Mouse (Mus musculus) liver, embryonic 12.5 days (tissue): ENCODE measurements around the gene Mecom. TPM values are rescaled to one million over a fixed set of nuclear protein-coding genes. Genes with fewer than 3 reads are reported as not detected.

Experiments used
- ATAC-seq: fragments of 200-750 bp; cut with Nextera tagmentation; 2 replicates; pipeline ENCODE4 v1.8.0; 2017; ENCODE audit warnings: moderate number of reproducible peaks, mild to moderate bottlenecking, moderate library complexity
- H3K27ac ChIP-seq: fragments of 300-500 bp; sonication (generic); 2 replicates; pipeline ENCODE4 v1.5.1; 2016; ENCODE audit warnings: mild to moderate bottlenecking
- H3K27me3 ChIP-seq: fragments of 300-500 bp; sonication (generic); replicated peaks from 2 replicates; pipeline ENCODE4 v1.6.1; 2016; ENCODE audit warnings: mild to moderate bottlenecking, moderate library complexity
- H3K36me3 ChIP-seq: fragments of 300-500 bp; sonication (generic); 2 replicates; pipeline ENCODE4 v1.6.1; 2016; ENCODE audit warnings: mild to moderate bottlenecking, moderate library complexity
- H3K4me1 ChIP-seq: fragments of 300-500 bp; sonication (generic); 2 replicates; pipeline ENCODE4 v1.6.1; 2016
- H3K4me2 ChIP-seq: fragments of 300-500 bp; sonication (generic); 2 replicates; pipeline ENCODE4 v1.6.1; 2016; ENCODE audit warnings: mild to moderate bottlenecking, moderate library complexity
- H3K4me3 ChIP-seq: fragments of 300-500 bp; sonication (generic); 2 replicates; pipeline ENCODE4 v1.5.1; 2016; ENCODE audit warnings: mild to moderate bottlenecking, moderate library complexity
- H3K9ac ChIP-seq: fragments of 300-500 bp; sonication (generic); 2 replicates; pipeline ENCODE4 v1.6.1; 2016; ENCODE audit warnings: mild to moderate bottlenecking, moderate library complexity
- H3K9me3 ChIP-seq: fragments of 300-500 bp; sonication (generic); replicated peaks from 2 replicates; pipeline ENCODE4 v1.6.1; 2016; ENCODE audit warnings: mild to moderate bottlenecking, moderate library complexity
- WGBS: fragments of 180-500 bp; shearing (Covaris S2); methylation state at CpG from one replicate; pipeline ENCODE4 v1.1.7; 2016; ENCODE audit not compliant: insufficient replicate concordance; 5-methylcytosine and 5-hydroxymethylcytosine counted together
- polyA plus RNA-seq: library from polyadenylated mRNA; unstranded; fragments of >200 nt; fragmentation: Nextera tagmentation; extraction: Ambion mirVana; gene quantifications from 2 replicates; pipeline ENCODE4 v1.2.1, GENCODE M21; 2016

Gene Mecom
- polyA plus RNA-seq, 1 experiment from 2014 or later, result 1.8 TPM

GRCm38 (mm10) chr3:30198854-30199253 is 349.0 kb downstream of the Mecom start:
- no peak for ATAC-seq
- WGBS, result 58% methylated on average over 2 of the region's 2 CpGs
- no peaks in the 10 kb centered on the region for H3K27me3 ChIP-seq
- H3K9me3 ChIP-seq, result no peaks in the 10 kb centered on the region
- H3K4me2 ChIP-seq, result no peak overlapping the region
- H3K4me3 ChIP-seq, result no peak overlapping the region
- H3K27ac ChIP-seq, result no peak overlapping the region
- H3K36me3 ChIP-seq, result no peaks in the 10 kb centered on the region
- H3K9ac ChIP-seq, result no peak overlapping the region
- no peaks in the 10 kb centered on the region for H3K4me1 ChIP-seq

- no peaks in the 10 kb centered on the region for H3K27me3 ChIP-seq
- WGBS, result 80% methylated on average over 5 of the region's 5 CpGs
- H3K36me3 ChIP-seq, result no peaks in the 10 kb centered on the region
- no peak for ATAC-seq
- no peak overlapping the region for H3K9ac ChIP-seq
- no peak overlapping the region for H3K4me2 ChIP-seq
- no peak overlapping the region for H3K4me3 ChIP-seq
- no peaks in the 10 kb centered on the region for H3K4me1 ChIP-seq
- H3K27ac ChIP-seq, result no peak overlapping the region
- H3K9me3 ChIP-seq, result no peaks in the 10 kb centered on the region
Observed at GRCm38 (mm10) chr3:30198227-30198626, 349.6 kb downstream of the Mecom start.

GRCm38 (mm10) chr3:30195186-30195585 is 352.6 kb downstream of the Mecom start:
- H3K9ac ChIP-seq, result no peak overlapping the region
- H3K4me2 ChIP-seq, result no peak overlapping the region
- H3K9me3 ChIP-seq, result no peaks in the 10 kb centered on the region
- ATAC-seq, result no peak
- no peaks in the 10 kb centered on the region for H3K36me3 ChIP-seq
- H3K27me3 ChIP-seq, result no peaks in the 10 kb centered on the region
- no peak overlapping the region for H3K4me3 ChIP-seq
- 62% methylated on average over 3 of the region's 3 CpGs for WGBS
- H3K4me1 ChIP-seq, result no peaks in the 10 kb centered on the region
- no peak overlapping the region for H3K27ac ChIP-seq

- Histone ChIP-seq H3K9me3 (no peaks in the 10 kb centered on the region), H3K27me3 (no peaks in the 10 kb centered on the region), H3K4me3 (no peak overlapping the region), H3K4me1 (no peaks in the 10 kb centered on the region), H3K27ac (no peak overlapping the region), H3K9ac (no peak overlapping the region), H3K36me3 (no peaks in the 10 kb centered on the region), H3K4me2 (no peak overlapping the region)
- 55% methylated on average over 12 of the region's 12 CpGs for WGBS
- no peak for ATAC-seq
Observed at GRCm38 (mm10) chr3:30192294-30193007, 355.4 kb downstream of the Mecom start.

GRCm38 (mm10) chr3:30189325-30189724 is 358.5 kb downstream of the Mecom start:
- Histone ChIP-seq H3K4me1 (no peaks in the 10 kb centered on the region), H3K27me3 (no peaks in the 10 kb centered on the region), H3K9me3 (no peaks in the 10 kb centered on the region), H3K36me3 (no peaks in the 10 kb centered on the region), H3K4me2 (no peak overlapping the region), H3K4me3 (no peak overlapping the region), H3K27ac (no peak overlapping the region), H3K9ac (no peak overlapping the region)
- ATAC-seq, result no peak
- WGBS, result 44% methylated on average over 2 of the region's 2 CpGs

GRCm38 (mm10) chr3:30187812-30188469 is 359.9 kb downstream of the Mecom start:
- no peak overlapping the region for H3K4me2 ChIP-seq
- no peaks in the 10 kb centered on the region for H3K4me1 ChIP-seq
- H3K27me3 ChIP-seq, result no peaks in the 10 kb centered on the region
- no peak for ATAC-seq
- WGBS, result 59% methylated on average over 5 of the region's 5 CpGs
- no peaks in the 10 kb centered on the region for H3K9me3 ChIP-seq
- no peak overlapping the region for H3K9ac ChIP-seq
- H3K4me3 ChIP-seq, result no peak overlapping the region
- H3K36me3 ChIP-seq, result no peaks in the 10 kb centered on the region
- H3K27ac ChIP-seq, result no peak overlapping the region

GRCm38 (mm10) chr3:30181807-30182481 is 365.9 kb downstream of the Mecom start:
- Histone ChIP-seq H3K4me2 (no peak overlapping the region), H3K27ac (no peak overlapping the region), H3K4me1 (no peaks in the 10 kb centered on the region), H3K27me3 (no peaks in the 10 kb centered on the region), H3K4me3 (no peak overlapping the region), H3K9me3 (no peaks in the 10 kb centered on the region), H3K36me3 (no peaks in the 10 kb centered on the region), H3K9ac (no peak overlapping the region)
- ATAC-seq, result no peak
- WGBS, result 75% methylated on average over 8 of the region's 8 CpGs

- Histone ChIP-seq H3K4me2 (no peak overlapping the region), H3K27ac (no peak overlapping the region), H3K4me1 (no peaks in the 10 kb centered on the region), H3K4me3 (no peak overlapping the region), H3K27me3 (no peaks in the 10 kb centered on the region), H3K9ac (no peak overlapping the region), H3K9me3 (no peaks in the 10 kb centered on the region), H3K36me3 (no peaks in the 10 kb centered on the region)
- ATAC-seq, result no peak
- 74% methylated on average over 5 of the region's 5 CpGs for WGBS
Observed at GRCm38 (mm10) chr3:30176615-30177014, 371.2 kb downstream of the Mecom start.

GRCm38 (mm10) chr3:30173812-30174211 is 374.0 kb downstream of the Mecom start:
- 46% methylated on average over 3 of the region's 3 CpGs for WGBS
- ATAC-seq, result no peak
- Histone ChIP-seq H3K4me1 (no peaks in the 10 kb centered on the region), H3K36me3 (no peaks in the 10 kb centered on the region), H3K4me2 (no peak overlapping the region), H3K4me3 (no peak overlapping the region), H3K9me3 (no peaks in the 10 kb centered on the region), H3K27ac (no peak overlapping the region), H3K27me3 (no peaks in the 10 kb centered on the region), H3K9ac (no peak overlapping the region)

- Histone ChIP-seq H3K27ac (no peak overlapping the region), H3K4me1 (no peaks in the 10 kb centered on the region), H3K9ac (no peak overlapping the region), H3K27me3 (no peaks in the 10 kb centered on the region), H3K36me3 (no peaks in the 10 kb centered on the region), H3K9me3 (no peaks in the 10 kb centered on the region), H3K4me3 (no peak overlapping the region), H3K4me2 (no peak overlapping the region)
- ATAC-seq, result no peak
- WGBS, result 76% methylated on average over 3 of the region's 3 CpGs
Observed at GRCm38 (mm10) chr3:30168396-30169186, 379.2 kb downstream of the Mecom start.

- ATAC-seq, result no peak
- 66% methylated on average over 3 of the region's 3 CpGs for WGBS
- Histone ChIP-seq H3K4me2 (no peak overlapping the region), H3K27me3 (no peaks in the 10 kb centered on the region), H3K36me3 (no peaks in the 10 kb centered on the region), H3K4me3 (no peak overlapping the region), H3K9ac (no peak overlapping the region), H3K27ac (no peak overlapping the region), H3K9me3 (no peaks in the 10 kb centered on the region), H3K4me1 (no peaks in the 10 kb centered on the region)
Observed at GRCm38 (mm10) chr3:30167027-30167426, 380.8 kb downstream of the Mecom start.

- H3K4me3 ChIP-seq, result no peak overlapping the region
Observed at GRCm38 (mm10) chr3:30164834-30165233, 383.0 kb downstream of the Mecom start.

More at GRCm38 (mm10) chr3:30164834-30165233, 383.0 kb downstream of the Mecom start:
- no peaks in the 10 kb centered on the region for H3K36me3 ChIP-seq
- no peak overlapping the region for H3K9ac ChIP-seq
- 47% methylated on average over 4 of the region's 4 CpGs for WGBS
- no peaks in the 10 kb centered on the region for H3K4me1 ChIP-seq
- no peak for ATAC-seq
- H3K9me3 ChIP-seq, result no peaks in the 10 kb centered on the region
- H3K4me2 ChIP-seq, result no peak overlapping the region
- H3K27me3 ChIP-seq, result no peaks in the 10 kb centered on the region
- no peak overlapping the region for H3K27ac ChIP-seq
